Mouse (Mus musculus) cerebellum, adult 2 months (tissue): ENCODE results near the gene Mpp1.

Experiments
- CTCF ChIP-seq: fragments of 200-500 bp; IDR thresholded peaks from 2 replicates; pipeline ENCODE4 v1.5.1; 2011; ENCODE audit warnings: low read depth, mild to moderate bottlenecking, control low read depth, low read length, moderate library complexity, borderline replicate concordance; ENCODE audit not compliant: insufficient read depth
- POLR2A ChIP-seq: fragments of 200-500 bp; IDR thresholded peaks from 2 replicates; pipeline ENCODE4 v1.6.1; 2011; ENCODE audit warnings: low read length, control low read depth, borderline replicate concordance; ENCODE audit not compliant: insufficient read depth

- TF ChIP-seq CTCF (no peak), POLR2A (no peak)
Observed at GRCm38 (mm10) chrX:75150304-75150703, 19.5 kb upstream of the Mpp1 start.
